Mouse (Mus musculus) left cerebral cortex, adult 2 months (tissue): ENCODE data around the gene Cspg4. TPM values are rescaled to one million over a fixed set of nuclear protein-coding genes. Genes with fewer than 3 reads are reported as not detected.
"Not testable (repeated sequence)": the region's sequence is repeated elsewhere in the genome, so short reads cannot be mapped to it uniquely, and the experiment has no call there.

ENCODE experiments used
- DNase-seq, 2 experiments: peaks; one replicate each; pipeline ENCODE4 v3.0.0; 2021 to 2022; ENCODE audit warnings: low spot score in 2 of 2, mixed read lengths in 1 of 2; ENCODE audit errors: extremely low spot score in 1 of 2
- H3K27ac ChIP-seq: fragments of 200-600 bp; 2 replicates; pipeline ENCODE4 v1.8.1; 2022
- H3K4me3 ChIP-seq: fragments of 200-600 bp; 2 replicates; pipeline ENCODE4 v1.8.1; 2022
- CTCF ChIP-seq: fragments of 200-600 bp; IDR thresholded peaks from 2 replicates; pipeline ENCODE4 v1.8.1; 2022; ENCODE audit warnings: antibody characterized with exemption, mild to moderate bottlenecking, moderate library complexity
- intact Hi-C: fragments of 180-260 bp; cut with DNase I; formaldehyde crosslinking; loops from one replicate; pipeline ENCODE4 v1.15.1; 2025
- total RNA-seq, 2 experiments: library from RNA; stranded (reverse); gene quantifications; 2 replicates each; pipeline ENCODE4 v1.2.3; 2021

Cspg4 gene
- total RNA-seq, 2 experiments from 2014 or later: 15.2 to 15.9 TPM

GRCm38 (mm10) chr9:56937223-56938160, 72.7 kb downstream of the Cspg4 start, which contains the start of gene Imp3:
Gene Imp3, plus strand, starts transcription at chr9:56937475.
- peak; percentile 6 for TF ChIP-seq CTCF
- Histone ChIP-seq H3K4me3 (peak within 1 kb of the TSS; percentile 95), H3K27ac (peak within 1 kb of the TSS; percentile 95)
- intact Hi-C loops: loop anchor here (5.0 kb wide), 1 partner anchor 140 kb away; no protein-coding TSS in a partner anchor
- DNase-seq: peak; percentile 86 to 87

GRCm38 (mm10) chr9:56938374-56938773, 73.5 kb downstream of the Cspg4 start:
- H3K4me3 ChIP-seq: peak overlapping the region; percentile 95
- TF ChIP-seq CTCF: no peak; the same call in 1 of the 2 replicates
- peak overlapping the region; percentile 95 for H3K27ac ChIP-seq
- intact Hi-C loops: loop anchor here (5.0 kb wide), 1 partner anchor 139 kb away; no protein-coding TSS in a partner anchor
- DNase-seq: no peak

GRCm38 (mm10) chr9:56947481-56947880, 82.6 kb downstream of the Cspg4 start:
- not testable (repeated sequence) for H3K27ac ChIP-seq, DNase-seq, H3K4me3 ChIP-seq
- intact Hi-C loops: loop anchor here (1.0 kb wide), 1 partner anchor 184 kb away; no protein-coding TSS in a partner anchor
- TF ChIP-seq CTCF: peak; percentile 78

- intact Hi-C loops, H3K27ac ChIP-seq, H3K4me3 ChIP-seq, DNase-seq: not testable (repeated sequence)
Observed at GRCm38 (mm10) chr9:56948699-56949098, 83.9 kb downstream of the Cspg4 start.

Other genes starting within 250 kb of the Cspg4 start
- 100 to 1,000 TPM; 481 to 504 TPM for gene Lingo1, start 68.6 kb upstream of the Cspg4 start, total RNA-seq
- gene Odf3l1, start 354 bp upstream of the Cspg4 start, total RNA-seq: not detected
- gene Snx33, start 63.3 kb downstream of the Cspg4 start, total RNA-seq: 1 to 10 TPM; 5.8 to 7.3 TPM
- gene Imp3, start 72.4 kb downstream of the Cspg4 start, total RNA-seq: 10 to 100 TPM; 49.8 to 50.2 TPM
- 10 to 100 TPM; 13.5 to 16.3 TPM for gene Snupn, start 85.8 kb downstream of the Cspg4 start, total RNA-seq
- 10 to 100 TPM; 29.7 to 33.1 TPM for gene Ptpn9, start 129.9 kb downstream of the Cspg4 start, total RNA-seq
- 10 to 100 TPM; 38.8 to 47.5 TPM for gene Sin3a, start 207.0 kb downstream of the Cspg4 start, total RNA-seq